In genomic region chr14:78532345-78532744, GRCm38 (mm10) we compare ENCODE assay signal across 21 mouse cellular contexts. TPM values are rescaled to one million over a fixed set of nuclear protein-coding genes. Genes with fewer than 3 reads are reported as not detected.
A peak's percentile ranks its signal among the peaks of the same experiment; 100 is the strongest.
DNase-seq lines count a peak whose midpoint lies in the region; ATAC-seq lines count a peak whose summit lies in the region.
"Had no signal": no experiment of that assay in that cellular context is flagged by ENCODE, and none has a peak within 500 bp of the region (broad histone marks: within the 10 kb centered on the region; RNA-seq: fewer than 3 reads in every experiment).

No protein-coding gene starts in this region.

- no peak overlapping the region for H3K9ac ChIP-seq in heart, embryonic 16.5 days (ENCODE audit: low read length)
- H3K9ac ChIP-seq in liver, embryonic 13.5 days: no peak overlapping the region; the same call in 1 of the 2 replicates
- H3K9ac ChIP-seq in kidney, embryonic 15.5 days: no peak overlapping the region
- H3K9ac ChIP-seq: forebrain, embryonic 12.5 days; hindbrain, embryonic 13.5 days; limb, embryonic 15.5 days; neural tube, embryonic 15.5 days had no signal

- DNase-seq in heart, adult 11 months: peak; percentile 55
- DNase-seq in heart, adult 9 months (ENCODE audit: low spot score in 2 of 2): no peak
- no peak for DNase-seq in heart, adult 8-10 months (ENCODE audit: low spot score)
- no peak for DNase-seq in liver, embryonic 13.5 days
- peak; percentile 19 for DNase-seq in lung, postnatal 10 days
- no peak for DNase-seq in adrenal gland, postnatal 4 days (ENCODE audit: low spot score in 2 of 2)
- DNase-seq: adrenal gland, postnatal 10 days; cerebellum, adult 9-11 months; gastrocnemius, postnatal 36 days; kidney, adult 8-10 months; kidney, postnatal 25 days; thymus, postnatal 36 days had no signal

- peaks cover 53% of the 10 kb centered on the region for H3K4me1 ChIP-seq in heart, embryonic 16.5 days (ENCODE audit: control insufficient read depth, insufficient read depth, low read length)
- H3K4me1 ChIP-seq in liver, embryonic 13.5 days (replicated peaks): peaks cover 63% of the 10 kb centered on the region
- H3K4me1 ChIP-seq in kidney, embryonic 15.5 days: peaks cover 42% of the 10 kb centered on the region

- no peak overlapping the region for H3K4me3 ChIP-seq in heart, embryonic 16.5 days (ENCODE audit: low read length)
- no peak overlapping the region for H3K4me3 ChIP-seq in liver, embryonic 13.5 days (replicated peaks)
- H3K4me3 ChIP-seq in kidney, embryonic 15.5 days (replicated peaks): no peak overlapping the region
- H3K4me3 ChIP-seq: forebrain, embryonic 12.5 days; hindbrain, embryonic 13.5 days; limb, embryonic 15.5 days; neural tube, embryonic 15.5 days had no signal

- peak overlapping the region; percentile 4; the same call in 1 of the 2 replicates for H3K4me2 ChIP-seq in heart, embryonic 16.5 days (ENCODE audit: low read depth, low read length)
- H3K4me2 ChIP-seq in liver, embryonic 13.5 days: no peak overlapping the region
- H3K4me2 ChIP-seq in kidney, embryonic 15.5 days: no peak overlapping the region
- H3K4me2 ChIP-seq: forebrain, embryonic 12.5 days; hindbrain, embryonic 13.5 days; limb, embryonic 15.5 days; neural tube, embryonic 15.5 days had no signal

- ATAC-seq in heart, embryonic 16.5 days (replicated peaks; ENCODE audit: extremely low read depth, insufficient read depth, low FRiP score): no peak
- no peak for ATAC-seq in liver, embryonic 13.5 days (ENCODE audit: low read depth)
- no peak for ATAC-seq in kidney, embryonic 15.5 days (replicated peaks; ENCODE audit: low FRiP score)
- ATAC-seq: activated CD4-positive, CD25-positive, alpha-beta regulatory T cell, adult 4 months; midbrain, embryonic 16.5 days; Patski had no signal

- no peaks in the 10 kb centered on the region for H3K36me3 ChIP-seq in heart, embryonic 16.5 days (ENCODE audit: control insufficient read depth, insufficient read depth)
- no peaks in the 10 kb centered on the region for H3K36me3 ChIP-seq in liver, embryonic 13.5 days
- H3K36me3 ChIP-seq in kidney, embryonic 15.5 days: no peaks in the 10 kb centered on the region
- H3K36me3 ChIP-seq: forebrain, embryonic 12.5 days; hindbrain, embryonic 13.5 days; limb, embryonic 15.5 days; neural tube, embryonic 15.5 days had no signal

- no peaks in the 10 kb centered on the region for H3K27me3 ChIP-seq in heart, embryonic 16.5 days (ENCODE audit: control insufficient read depth, insufficient read depth, low read length)
- no peaks in the 10 kb centered on the region for H3K27me3 ChIP-seq in liver, embryonic 13.5 days
- H3K27me3 ChIP-seq in kidney, embryonic 15.5 days: no peaks in the 10 kb centered on the region
- H3K27me3 ChIP-seq: forebrain, embryonic 12.5 days; hindbrain, embryonic 13.5 days; limb, embryonic 15.5 days; neural tube, embryonic 15.5 days; Patski had no signal

- 35% methylated on average over 6 of the region's 6 CpGs for WGBS in heart, embryonic 16.5 days
- 72% methylated on average over 6 of the region's 6 CpGs for WGBS in liver, embryonic 13.5 days (ENCODE audit: insufficient replicate concordance)
- 87% methylated on average over 6 of the region's 6 CpGs for WGBS in kidney, embryonic 15.5 days

- peak overlapping the region; percentile 51 for H3K27ac ChIP-seq in heart, embryonic 16.5 days (ENCODE audit: low read length)
- peak overlapping the region; percentile 34; the same call in 1 of the 2 replicates for H3K27ac ChIP-seq in liver, embryonic 13.5 days
- no peak overlapping the region for H3K27ac ChIP-seq in kidney, embryonic 15.5 days
- H3K27ac ChIP-seq: forebrain, embryonic 12.5 days; hindbrain, embryonic 13.5 days; limb, embryonic 15.5 days; neural tube, embryonic 15.5 days had no signal

- no peaks in the 10 kb centered on the region for H3K9me3 ChIP-seq in heart, embryonic 16.5 days (replicated peaks; ENCODE audit: control insufficient read depth, low read length)
- H3K9me3 ChIP-seq in liver, embryonic 13.5 days (replicated peaks): no peaks in the 10 kb centered on the region
- no peaks in the 10 kb centered on the region for H3K9me3 ChIP-seq in kidney, embryonic 15.5 days (replicated peaks)
- H3K9me3 ChIP-seq: forebrain, embryonic 12.5 days; hindbrain, embryonic 13.5 days; limb, embryonic 15.5 days; neural tube, embryonic 15.5 days had no signal

RNA-seq across cellular contexts. Expression of gene Akap11, which starts 4.3 kb away (rescaled TPM):
- 13.6 and 14.6 TPM in 2 replicates for polyA plus RNA-seq in heart, embryonic 16.5 days (2015; fragmentation: Nextera tagmentation; extraction: Ambion mirVana)
- total RNA-seq in heart, adult 8-10 months (2022): 10 to 100 TPM; 34.5 to 47.1 (median 36.8) TPM
- polyA plus RNA-seq in liver, embryonic 13.5 days (2015; fragmentation: Nextera tagmentation; extraction: Ambion mirVana): 6.9 and 9.4 TPM in 2 replicates
- total RNA-seq in adrenal gland, postnatal 4 days (2021): 10 to 100 TPM; 51.0 to 53.9 TPM
- 20.0 and 20.2 TPM in 2 replicates for polyA plus RNA-seq in kidney, embryonic 15.5 days (2015; fragmentation: Nextera tagmentation; extraction: Ambion mirVana)

Comparison
In these comparisons a context has a peak if more than half of its experiments do, and no peak if none do; other contexts are left out.
1. DNase-seq: peak in heart, adult 11 months (single experiment) and lung, postnatal 10 days (single experiment); none in heart, adult 9 months (0 of 2), heart, adult 8-10 months (single experiment), liver, embryonic 13.5 days (single experiment) and adrenal gland, postnatal 4 days (0 of 2).